Mouse (Mus musculus) E14TG2a.4 (cell line): Measurements from ENCODE around the gene Tenm2.

Experiments
- CTCF ChIP-seq: conservative IDR thresholded peaks from 2 replicates; pipeline ENCODE4 v1.5.1; 2014; ENCODE audit warnings: low read length
- POU5F1 ChIP-seq: IDR thresholded peaks from 2 replicates; pipeline ENCODE4 v1.6.1; 2014; ENCODE audit warnings: low read length, borderline replicate concordance

GRCm38 (mm10) chr11:37177426-37177825 is 58.3 kb downstream of the Tenm2 start:
- TF ChIP-seq CTCF: no peak
- no peak for TF ChIP-seq POU5F1
